Mouse (Mus musculus): ENCODE measurements around the gene Olfm1.

- TF ChIP-seq CTCF (IDR thresholded peaks at IDR 0.05 in 2 of 3, conservative IDR thresholded peaks at IDR 0.05 in 1 of 3; ENCODE audit: control insufficient read depth in 1 of 3, insufficient read depth in 1 of 3, low read depth in 2 of 3, low read length in 3 of 3, poor library complexity in 1 of 3, severe bottlenecking in 1 of 3) = no peak
- TF ChIP-seq MEF2A (IDR thresholded peaks at IDR 0.05; ENCODE audit: extremely low read depth, insufficient replicate concordance, low read depth, low read length, poor library complexity, severe bottlenecking) = no peak
- TF ChIP-seq POLR2A (IDR thresholded peaks at IDR 0.05; ENCODE audit: control insufficient read depth in 1 of 2, insufficient read depth in 1 of 2, low read depth in 1 of 2, low read length in 2 of 2, poor library complexity in 1 of 2) = no peak
- TF ChIP-seq CHD2 (IDR thresholded peaks at IDR 0.05; ENCODE audit: low read length) = no peak
- TF ChIP-seq MAZ (IDR thresholded peaks at IDR 0.05; ENCODE audit: low read depth, low read length) = no peak
- TF ChIP-seq GATA1 (IDR thresholded peaks at IDR 0.05; ENCODE audit: low read depth, low read length) = no peak
Observed at GRCm38 (mm10) chr2:28241520-28242221, 48.9 kb downstream of the Olfm1 start.
